Mouse (Mus musculus): Measurements from ENCODE around the gene Islr2.
"Not testable (repeated sequence)": the region's sequence is repeated elsewhere in the genome, so short reads cannot be mapped to it uniquely, and the experiment has no call there.

The Islr2 gene

GRCm38 (mm10) chr9:58203516-58204447, at the start of gene Islr2, which contains the start of gene Islr:
Gene Islr2 (minus strand): TSS chr9:58204319.
Gene Islr (minus strand): TSS chr9:58204306.
- peak; percentile 16 for DNase-seq

- DNase-seq: not testable (repeated sequence)
Measured at GRCm38 (mm10) chr9:58253805-58254122, 49.6 kb upstream of the Islr2 start.

GRCm38 (mm10) chr9:58253033-58253804, 49.1 kb upstream of the Islr2 start, which contains the start of gene Stoml1:
Gene Stoml1 (plus strand): TSS chr9:58253164.
- DNase-seq: peak; percentile 89

- DNase-seq: not testable (repeated sequence)
Measured at GRCm38 (mm10) chr9:58250730-58251129, 46.6 kb upstream of the Islr2 start.

GRCm38 (mm10) chr9:58250322-58250721, 46.2 kb upstream of the Islr2 start:
- DNase-seq: no peak

GRCm38 (mm10) chr9:58249592-58250192, 45.6 kb upstream of the Islr2 start, which contains the start of gene Pml:
Gene Pml (minus strand): TSS chr9:58249786.
- DNase-seq: peak; percentile 39

- no peak for DNase-seq
Measured at GRCm38 (mm10) chr9:58248746-58249413, 44.8 kb upstream of the Islr2 start.

GRCm38 (mm10) chr9:58247064-58247759, 43.1 kb upstream of the Islr2 start:
- peak; percentile 72 for DNase-seq

GRCm38 (mm10) chr9:58246083-58246591, 42.0 kb upstream of the Islr2 start:
- DNase-seq: no peak

- DNase-seq: no peak
Measured at GRCm38 (mm10) chr9:58243696-58244095, 39.6 kb upstream of the Islr2 start.

- DNase-seq: no peak
Measured at GRCm38 (mm10) chr9:58242696-58243095, 38.6 kb upstream of the Islr2 start.

GRCm38 (mm10) chr9:58241780-58242485, 37.8 kb upstream of the Islr2 start:
- no peak for DNase-seq

GRCm38 (mm10) chr9:58234502-58235015, 30.4 kb upstream of the Islr2 start:
- no peak for DNase-seq

- no peak for DNase-seq
Measured at GRCm38 (mm10) chr9:58232374-58232773, 28.3 kb upstream of the Islr2 start.

GRCm38 (mm10) chr9:58231746-58232145, 27.6 kb upstream of the Islr2 start:
- DNase-seq: no peak

GRCm38 (mm10) chr9:58228777-58229466, 24.8 kb upstream of the Islr2 start:
- no peak for DNase-seq

GRCm38 (mm10) chr9:58225915-58226913, 22.1 kb upstream of the Islr2 start:
- DNase-seq: peak; percentile 33

GRCm38 (mm10) chr9:58224356-58224755, 20.2 kb upstream of the Islr2 start:
- no peak for DNase-seq

Data from cerebellum, adult 11 months (tissue).